Mouse (Mus musculus) left cerebral cortex, postnatal 10 days (tissue): ENCODE measurements around the gene Spata45. TPM values are rescaled to one million over a fixed set of nuclear protein-coding genes. Genes with fewer than 3 reads are reported as not detected.

Source experiments
- DNase-seq, 2 experiments: peaks; one replicate each; pipeline ENCODE4 v3.0.0; 2021 to 2022; ENCODE audit warnings: low spot score in 2 of 2, mixed read lengths in 1 of 2; ENCODE audit errors: extremely low spot score in 1 of 2
- intact Hi-C: fragments of 180-260 bp; cut with DNase I; formaldehyde crosslinking; loops from one replicate; pipeline ENCODE4 v1.15.1; 2025
- total RNA-seq, 2 experiments: library from RNA; stranded (reverse); gene quantifications; 2 replicates each; pipeline ENCODE4 v1.2.3; 2021

Gene Spata45
- total RNA-seq, 2 experiments from 2014 or later, result not detected

- DNase-seq, result no peak
- intact Hi-C loops, result no loop called here
Observed at GRCm38 (mm10) chr1:191072329-191072913, 36.0 kb downstream of the Spata45 start.

DNA sequence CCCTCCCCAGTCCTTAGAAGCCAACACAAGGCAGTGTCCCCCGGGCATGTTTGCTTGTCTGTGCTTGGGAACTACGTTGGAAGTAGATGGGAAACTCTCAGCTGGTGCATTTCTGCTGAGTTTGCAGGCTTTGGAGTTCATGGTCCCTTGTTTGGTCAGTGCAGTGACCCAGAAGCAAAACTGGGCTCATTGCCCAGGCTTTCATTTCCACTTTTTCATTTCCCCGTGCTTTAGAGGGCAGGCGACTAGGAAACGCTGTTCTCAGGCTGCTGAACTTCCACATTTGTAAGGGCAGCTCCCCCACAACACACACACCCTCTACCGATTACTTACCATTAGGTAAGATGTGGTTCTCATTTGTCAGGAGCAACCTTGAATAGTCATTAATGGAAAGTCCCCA lies 36.6 kb downstream of the Spata45 start:
- DNase-seq, result peak; percentile 45 to 69
- intact Hi-C loops, result no loop called here

DNA sequence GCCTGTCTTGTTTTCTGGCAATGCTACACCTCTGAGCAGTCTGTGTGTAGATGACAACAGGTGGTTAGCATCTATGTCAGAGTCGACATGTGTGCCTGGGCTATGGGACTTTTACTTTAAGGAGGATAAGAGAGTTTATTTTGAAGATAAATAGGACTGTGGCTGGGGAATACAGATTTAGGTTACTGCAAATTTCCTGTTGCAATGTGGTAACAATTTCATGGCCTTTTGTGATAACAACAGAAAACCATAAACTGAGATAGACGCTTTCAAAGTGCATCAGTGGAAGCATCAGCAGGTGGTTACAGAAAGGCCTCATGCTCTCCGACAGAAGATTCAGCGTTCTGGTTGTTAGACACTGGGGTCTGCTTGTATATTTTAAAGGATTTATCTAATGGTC lies 37.0 kb downstream of the Spata45 start:
- intact Hi-C loops, result no loop called here
- DNase-seq, result no peak

GRCm38 (mm10) chr1:191075199-191075883 lies 38.9 kb downstream of the Spata45 start:
- DNase-seq, result peak; percentile 50 to 64
- intact Hi-C loops, result loop anchor here (5.0 kb wide), 2 partner anchors 83 to 133 kb away; no protein-coding TSS in a partner anchor

GRCm38 (mm10) chr1:191083230-191083629 lies 46.8 kb downstream of the Spata45 start:
- intact Hi-C loops, result no loop called here
- no peak for DNase-seq

DNA sequence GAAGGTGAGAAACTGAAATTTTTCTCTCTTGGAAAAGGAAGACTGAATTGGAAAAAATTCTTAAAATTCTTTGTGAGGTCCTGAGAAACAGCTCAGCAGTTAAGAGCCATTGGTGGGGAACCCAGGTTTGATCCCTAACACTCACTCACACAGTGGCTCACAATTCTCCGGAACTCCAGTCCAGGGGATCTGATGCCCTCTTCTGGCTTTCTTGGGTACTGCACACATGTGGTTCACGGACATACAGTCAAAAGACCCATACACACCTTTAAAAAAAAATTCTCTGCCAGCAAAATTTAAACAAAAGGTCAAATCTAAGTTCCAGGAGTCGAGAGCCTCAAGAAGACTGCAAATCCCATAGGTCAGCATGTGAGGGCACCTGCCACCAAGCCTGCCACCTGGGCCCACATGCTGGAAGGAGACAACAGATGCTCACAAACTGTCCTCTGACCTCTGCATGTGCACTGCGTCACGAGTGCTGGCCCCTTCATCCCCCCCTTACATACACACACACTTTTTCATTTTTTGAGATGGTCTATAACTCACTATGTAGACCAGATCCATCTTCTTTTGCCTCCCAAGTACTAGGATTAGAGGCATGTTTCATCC lies 48.6 kb downstream of the Spata45 start:
- peak; percentile 50 to 72 for DNase-seq
- intact Hi-C loops, result no loop called here

DNA sequence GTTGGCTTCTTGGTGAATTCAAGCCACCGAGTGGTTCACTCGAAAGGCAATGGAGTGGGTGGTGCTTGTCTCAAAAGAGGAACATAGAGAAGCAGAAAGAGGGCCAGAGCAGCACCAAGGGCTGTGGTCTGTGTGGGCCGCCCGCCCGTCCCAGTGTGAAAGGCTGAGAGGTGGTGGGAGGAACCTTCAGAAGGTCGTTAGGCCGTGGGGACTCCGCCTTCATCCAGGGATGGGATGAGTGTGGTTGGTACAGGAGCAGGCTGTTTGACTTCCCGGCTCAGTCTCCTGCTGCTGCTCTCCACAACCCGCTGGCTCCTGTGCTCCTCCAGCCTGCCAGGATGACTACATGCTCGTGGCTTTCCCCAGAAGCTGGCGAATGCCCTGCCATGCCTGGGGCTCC lies 49.2 kb downstream of the Spata45 start:
- intact Hi-C loops, result no loop called here
- DNase-seq, result no peak

GRCm38 (mm10) chr1:191086304-191086878 lies 50.0 kb downstream of the Spata45 start:
- intact Hi-C loops, result no loop called here

GRCm38 (mm10) chr1:191086960-191087359 lies 50.5 kb downstream of the Spata45 start:
- intact Hi-C loops, result no loop called here

More at GRCm38 (mm10) chr1:191086304-191086878, 50.0 kb downstream of the Spata45 start:
- no peak for DNase-seq

GRCm38 (mm10) chr1:191087955-191088354 lies 51.5 kb downstream of the Spata45 start:
- no peak for DNase-seq
- intact Hi-C loops, result no loop called here

More at GRCm38 (mm10) chr1:191086960-191087359, 50.5 kb downstream of the Spata45 start:
- DNase-seq, result no peak

GRCm38 (mm10) chr1:191089355-191089754 lies 52.9 kb downstream of the Spata45 start:
- intact Hi-C loops, result no loop called here
- no peak for DNase-seq

- intact Hi-C loops, result no loop called here
- no peak for DNase-seq
Observed at GRCm38 (mm10) chr1:191092050-191092449, 55.6 kb downstream of the Spata45 start.

Other genes starting within 250 kb of the Spata45 start
- gene Rps6kc1, start 124.9 kb upstream of the Spata45 start, total RNA-seq, result 10 to 100 TPM; 68.2 to 72.6 TPM
- gene Angel2, start 111.5 kb upstream of the Spata45 start, total RNA-seq, result 10 to 100 TPM; 60.9 to 63.8 TPM
- 10 to 100 TPM in 1 of 2 experiments, 1 to 10 TPM in 1; 9.9 to 11.9 TPM for gene Vash2, start 57.3 kb upstream of the Spata45 start, total RNA-seq
- 10 to 100 TPM; 18.3 to 18.5 TPM for gene Flvcr1, start 10.5 kb upstream of the Spata45 start, total RNA-seq
- gene Tatdn3, start 26.3 kb downstream of the Spata45 start, total RNA-seq, result 10 to 100 TPM; 25.1 to 28.6 TPM
- gene Nsl1, start 26.4 kb downstream of the Spata45 start, total RNA-seq, result 1 to 10 TPM in 1 of 2 experiments, under 1 TPM in 1; 0.64 to 1.4 TPM
- gene Batf3, start 61.2 kb downstream of the Spata45 start, total RNA-seq, result under 1 TPM; 0.47 to 0.60 TPM
- gene Fam71a, start 128.2 kb downstream of the Spata45 start, total RNA-seq, result not detected
- gene Atf3, start 181.4 kb downstream of the Spata45 start, total RNA-seq, result under 1 TPM; 0.39 to 0.77 TPM